Mouse (Mus musculus) frontal cortex, postnatal 36 days (tissue): ENCODE measurements around the gene Fxr2.

Source experiments
- DNase-seq, 2 experiments: peaks; one replicate each; pipeline ENCODE4 v3.0.0; 2022; ENCODE audit warnings: low spot score in 2 of 2

Gene Fxr2

GRCm38 (mm10) chr11:69632284-69633089, at the start of gene Fxr2:
TSS of gene Fxr2 (plus strand) at chr11:69632990.
- peak; percentile 100 for DNase-seq

- DNase-seq: no peak
These were observed 48.8 kb upstream of the Fxr2 start for GRCm38 (mm10) chr11:69584008-69584407.

DNA sequence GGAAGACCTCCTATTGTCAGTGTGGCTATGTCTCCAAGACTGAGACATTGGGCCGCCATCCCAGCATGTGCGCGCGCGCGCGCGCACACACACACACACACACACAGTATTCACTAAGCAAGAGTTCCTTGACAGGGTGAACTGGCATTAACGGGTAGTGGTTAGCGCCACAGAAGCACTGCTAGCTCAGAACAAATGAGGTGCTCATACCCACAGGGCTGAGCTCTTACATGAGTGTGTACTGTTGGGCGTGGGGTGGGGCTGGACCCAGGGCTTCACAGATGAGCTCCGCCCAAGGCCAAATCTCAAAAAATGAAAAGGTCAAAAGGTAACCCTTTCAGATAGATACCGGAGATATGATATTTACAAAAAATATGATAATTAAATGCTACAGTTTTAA, 47.9 kb upstream of the Fxr2 start:
- DNase-seq: no peak

DNA sequence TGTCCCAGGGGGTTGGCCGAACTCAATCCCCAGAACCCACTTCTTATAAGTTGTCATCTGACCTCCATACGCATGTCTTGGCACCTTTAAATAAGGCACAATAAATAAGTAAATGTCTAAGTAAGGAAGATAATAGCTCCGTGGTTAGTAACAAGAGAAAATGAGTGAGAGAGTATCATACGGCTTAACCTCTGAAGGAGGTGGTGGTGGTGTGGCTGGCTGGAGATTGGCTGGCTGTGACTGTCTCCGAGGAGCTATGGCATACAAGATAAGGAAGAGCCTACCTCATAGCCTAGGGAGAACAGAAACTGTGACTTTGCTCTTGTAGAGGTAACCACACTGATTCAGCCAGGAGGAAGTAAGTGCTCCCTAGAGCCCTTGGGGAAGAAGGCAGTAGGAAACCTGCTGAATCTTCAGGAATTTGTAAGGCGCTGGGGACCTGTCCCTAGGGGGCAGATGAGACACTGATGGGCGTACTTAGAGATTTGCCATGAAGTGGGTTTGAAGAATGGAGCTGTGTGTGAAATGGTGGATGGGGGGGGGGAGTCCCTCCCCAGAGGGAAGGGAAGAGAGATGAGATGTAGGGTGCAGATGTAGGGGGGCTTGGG, 47.0 kb upstream of the Fxr2 start:
- DNase-seq: no peak

- no peak for DNase-seq
These were observed 43.5 kb upstream of the Fxr2 start for GRCm38 (mm10) chr11:69589207-69589834.

DNA sequence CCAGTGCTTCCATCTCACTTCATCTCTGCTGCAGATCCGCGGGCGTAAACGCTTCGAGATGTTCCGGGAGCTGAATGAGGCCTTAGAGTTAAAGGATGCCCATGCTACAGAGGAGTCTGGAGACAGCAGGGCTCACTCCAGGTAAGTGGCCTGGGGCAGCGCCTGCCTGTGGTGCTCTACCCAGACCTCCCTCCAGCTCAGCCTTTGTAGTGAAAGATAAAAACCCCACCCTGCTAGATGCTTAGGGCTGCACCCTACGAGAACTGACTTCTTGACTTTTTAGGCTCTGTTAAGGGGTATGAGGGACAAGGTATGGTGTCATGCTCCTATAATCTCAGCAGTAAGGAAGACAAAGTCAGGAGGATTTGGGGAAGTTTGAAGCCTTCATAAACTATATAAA, 42.2 kb upstream of the Fxr2 start:
- DNase-seq: no peak

DNA sequence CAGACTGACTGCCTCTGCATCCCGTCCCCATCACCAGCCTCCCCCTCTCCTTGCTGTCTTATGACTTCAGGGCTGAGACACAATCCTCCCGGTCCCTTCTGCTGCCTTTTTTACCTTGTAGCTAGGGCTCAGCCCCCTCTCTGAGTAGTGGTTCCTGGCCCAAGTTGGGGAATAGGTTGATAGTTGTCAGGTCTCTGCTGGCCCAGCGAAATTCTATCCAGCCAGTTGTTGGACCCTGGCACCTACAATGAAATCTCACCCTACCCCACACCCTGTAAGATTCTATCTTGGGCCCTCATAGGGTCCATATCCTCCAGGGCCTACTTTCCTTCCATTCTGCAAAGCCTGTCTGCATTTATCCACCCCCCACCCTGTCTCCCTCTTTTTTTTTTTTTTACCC, 41.4 kb upstream of the Fxr2 start:
- no peak for DNase-seq

DNA sequence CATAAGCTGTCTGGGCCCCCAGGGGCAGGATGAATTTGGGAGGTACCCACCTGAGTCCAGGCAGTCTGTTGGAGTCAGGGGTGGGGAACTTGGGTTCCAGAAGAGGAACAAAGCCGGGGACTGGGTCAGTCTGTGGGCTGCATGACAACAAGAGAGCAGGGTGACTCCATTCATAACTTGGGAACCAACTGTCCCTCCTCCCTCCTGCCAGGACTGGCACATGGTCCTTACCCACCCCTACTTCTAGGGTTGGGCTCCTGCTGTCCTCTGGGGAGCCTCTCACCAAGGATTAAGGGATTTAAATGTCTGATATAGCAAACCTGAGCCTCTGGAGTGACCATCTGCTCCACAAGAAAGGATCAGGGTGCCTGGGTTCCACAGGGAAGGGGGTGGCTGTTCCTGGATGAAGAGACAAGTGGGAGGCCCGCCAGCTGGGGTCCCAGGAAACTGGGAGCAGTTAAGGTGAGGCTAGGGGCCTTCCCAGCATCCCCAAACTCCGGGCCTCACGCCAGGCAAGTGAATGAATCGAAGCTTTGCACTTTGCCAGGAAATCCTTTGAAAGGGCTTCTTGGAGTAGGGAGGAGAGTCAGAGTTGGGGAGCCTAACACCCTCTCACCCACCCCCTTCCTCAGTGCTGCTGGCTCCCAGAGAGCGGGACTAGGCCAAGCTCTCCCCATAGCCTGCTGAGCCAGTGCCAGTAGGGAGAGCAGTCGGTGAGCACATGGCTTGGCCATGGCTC, 40.7 kb upstream of the Fxr2 start:
- peak; percentile 66 to 75 for DNase-seq

DNA sequence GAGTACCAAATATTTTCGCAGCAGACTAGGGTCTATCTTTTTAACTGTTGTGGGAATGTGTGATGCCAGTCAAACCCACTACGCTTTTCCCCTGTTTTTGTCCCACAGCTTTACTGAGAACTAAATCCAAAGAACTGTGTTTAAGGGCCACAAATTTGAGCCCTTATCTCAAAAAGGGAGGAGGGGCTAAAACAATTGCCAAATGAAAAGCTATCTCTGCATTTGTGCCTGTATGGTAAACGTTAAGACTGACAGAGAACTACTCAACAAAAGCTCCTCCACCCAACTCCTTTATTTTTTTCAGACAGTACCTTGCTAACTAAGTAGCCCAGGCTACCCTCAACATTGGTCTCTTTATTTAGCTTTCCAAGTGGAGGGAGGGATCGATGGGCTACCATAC, 40.0 kb upstream of the Fxr2 start:
- DNase-seq: no peak

DNA sequence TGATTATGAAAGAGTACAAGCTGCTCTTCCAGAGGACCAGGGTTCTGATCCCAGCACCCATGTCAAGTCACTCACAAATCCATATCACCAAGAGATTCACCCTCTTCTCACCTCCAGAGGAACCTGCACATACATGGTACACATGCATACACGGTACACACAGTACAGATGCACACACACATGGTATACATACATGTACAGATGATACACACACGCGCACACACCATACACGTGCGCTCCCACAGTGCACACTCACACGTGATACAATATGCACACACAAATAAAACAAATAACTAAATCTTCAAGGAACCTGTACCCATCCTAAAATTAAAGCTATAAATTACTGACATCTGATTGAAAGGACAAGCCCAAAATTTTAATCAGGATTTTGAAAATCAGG, 37.9 kb upstream of the Fxr2 start:
- DNase-seq: no peak

DNA sequence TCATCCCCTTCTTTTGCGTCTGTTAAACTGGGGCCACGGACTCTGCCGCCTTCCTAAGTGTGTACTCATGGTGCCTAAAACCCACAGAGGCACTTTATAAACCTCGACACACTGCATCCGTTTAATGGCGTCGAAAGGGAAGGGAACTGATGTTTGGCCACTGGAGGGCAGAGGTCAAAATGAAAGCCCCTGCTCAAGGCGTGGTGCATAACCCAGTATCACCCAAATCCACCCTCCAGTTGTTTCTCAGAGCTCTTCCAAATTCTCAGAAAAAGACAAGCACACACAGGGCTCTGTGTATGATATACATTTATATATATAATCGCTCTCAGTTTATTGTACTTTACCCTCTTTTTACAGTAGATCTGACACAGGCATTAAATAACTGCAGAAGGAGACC, 33.4 kb upstream of the Fxr2 start:
- no peak for DNase-seq

DNA sequence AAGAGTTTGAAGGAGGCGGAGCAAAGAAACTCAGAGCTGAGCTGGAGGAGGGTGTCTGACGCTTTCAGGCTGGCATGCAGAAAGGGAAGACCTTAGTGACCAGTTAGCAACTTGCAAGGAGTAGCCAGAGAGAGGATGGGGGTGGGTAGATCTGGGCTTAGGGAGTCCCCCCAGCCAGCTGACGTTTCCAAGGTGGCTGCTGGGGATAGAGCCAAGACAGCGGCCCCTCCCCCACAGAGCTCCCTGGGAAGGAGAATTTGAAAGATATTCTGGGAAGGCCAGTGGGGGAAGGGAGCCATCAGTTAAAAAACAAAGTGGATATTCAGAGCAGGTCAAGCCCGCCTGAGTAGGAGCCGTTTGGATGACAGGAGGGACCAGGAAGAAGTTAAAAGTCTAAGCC, 32.7 kb upstream of the Fxr2 start:
- DNase-seq: peak; percentile 51 to 78

DNA sequence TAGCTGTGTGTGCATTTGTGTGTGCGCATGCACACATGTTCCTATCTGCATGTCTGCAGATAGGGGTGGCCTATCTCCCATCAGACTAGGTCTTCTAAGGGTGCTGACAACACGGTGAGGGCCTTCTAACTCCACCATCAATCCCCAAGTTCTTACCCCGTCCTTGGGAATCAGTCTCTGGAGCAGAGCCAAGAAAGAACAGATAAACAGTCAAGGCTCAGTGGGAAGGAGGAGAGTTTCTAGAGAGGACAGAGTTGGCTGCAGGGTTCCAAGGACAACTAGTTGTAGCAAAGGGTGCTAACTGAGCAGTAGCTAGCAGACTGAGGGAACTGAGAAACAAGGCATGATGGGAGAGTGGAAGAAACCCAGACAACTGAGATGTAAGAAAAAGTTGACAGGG, 31.0 kb upstream of the Fxr2 start:
- DNase-seq: no peak

GRCm38 (mm10) chr11:69603516-69603915, 29.3 kb upstream of the Fxr2 start:
- no peak for DNase-seq

GRCm38 (mm10) chr11:69604347-69604746, 28.4 kb upstream of the Fxr2 start:
- DNase-seq: no peak

- no peak for DNase-seq
These were observed 27.8 kb upstream of the Fxr2 start for GRCm38 (mm10) chr11:69604795-69605664.

DNA sequence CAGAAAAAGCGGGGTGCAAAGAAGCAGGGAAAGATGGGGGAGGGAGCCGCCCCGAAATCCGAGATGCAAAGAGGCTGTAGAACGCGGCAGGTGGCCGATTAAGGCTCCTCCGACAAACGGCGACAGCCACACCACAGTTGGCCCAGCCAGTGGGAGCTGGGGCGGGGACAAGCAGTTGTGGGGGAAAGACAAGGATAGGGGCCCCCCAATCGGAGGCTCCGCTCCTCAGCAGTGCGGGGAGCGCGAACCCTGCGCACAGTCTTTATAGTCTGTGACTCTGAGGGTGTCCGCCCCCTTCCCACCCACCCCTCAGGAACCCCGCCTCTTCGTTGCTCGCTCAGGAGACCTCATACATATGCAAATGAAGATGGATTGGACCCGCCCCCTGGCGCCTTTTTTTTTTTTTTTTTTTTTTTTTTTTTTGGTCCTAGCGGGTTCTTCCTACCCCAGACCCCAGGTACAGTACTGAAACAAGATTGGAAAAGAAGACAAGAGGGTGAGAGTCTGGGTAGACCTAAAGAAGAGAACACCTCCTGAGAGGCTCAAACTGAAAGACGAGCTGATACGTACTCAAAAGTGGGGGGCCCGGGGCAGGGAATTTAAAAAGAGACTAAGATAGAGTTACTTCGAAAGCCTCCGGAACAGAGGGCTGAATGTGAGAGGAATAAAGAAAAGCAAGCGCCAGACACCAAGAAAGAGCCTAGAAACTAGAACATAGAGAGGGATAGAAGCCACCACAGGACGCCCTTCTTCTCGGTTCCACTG, 26.9 kb upstream of the Fxr2 start, which contains the start of gene Atp1b2:
Atp1b2 (minus strand) TSS at position 217 of the 765 bp plus-strand sequence.
- DNase-seq: peak; percentile 74 to 77

DNA sequence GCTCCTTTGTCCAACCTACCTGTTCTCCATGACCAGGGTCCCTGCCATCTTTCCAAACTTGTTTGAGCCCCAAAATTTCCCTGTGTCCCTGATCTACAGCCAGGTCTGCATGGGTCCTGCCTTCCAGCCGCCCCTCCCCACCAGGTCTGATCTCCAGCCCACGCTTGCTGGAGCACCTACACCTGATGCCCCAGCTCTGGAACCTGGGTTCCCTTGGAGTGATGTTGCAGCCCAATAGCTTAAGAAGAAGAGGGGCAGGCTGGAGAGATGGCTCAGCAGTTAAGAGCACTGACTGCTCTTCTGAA, 26.3 kb upstream of the Fxr2 start:
- no peak for DNase-seq

DNA sequence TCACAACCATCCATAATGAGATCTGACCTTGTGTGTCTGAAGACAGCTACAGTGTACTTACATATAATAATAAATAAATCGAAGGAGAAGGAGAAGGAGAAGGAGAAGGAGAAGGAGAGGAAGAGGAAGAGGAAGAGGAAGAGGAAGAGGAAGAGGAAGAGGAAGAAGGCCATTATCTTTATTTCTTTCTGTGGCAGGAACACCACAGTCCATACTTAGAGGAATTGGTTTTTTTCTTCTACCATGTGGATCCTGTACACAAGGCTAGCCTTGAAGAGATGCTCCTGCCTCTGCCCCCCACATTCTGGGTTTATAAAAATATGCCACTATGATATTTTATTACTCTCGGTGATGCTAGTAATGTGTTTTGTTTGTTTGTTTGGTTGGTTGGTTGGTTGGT, 26.0 kb upstream of the Fxr2 start:
- DNase-seq: no peak

GRCm38 (mm10) chr11:69608525-69608924, 24.3 kb upstream of the Fxr2 start:
- no peak for DNase-seq

GRCm38 (mm10) chr11:69609416-69609815, 23.4 kb upstream of the Fxr2 start:
- no peak for DNase-seq
